Mouse (Mus musculus) mature B cell (primary cell): ENCODE measurements around the gene Il5.

Source experiments
- in situ Hi-C: fragments of 300-500 bp; cut with MboI; formaldehyde crosslinking; loops from 2 replicates; pipeline ENCODE4 v1.14.3; 2019

Il5 gene

DNA sequence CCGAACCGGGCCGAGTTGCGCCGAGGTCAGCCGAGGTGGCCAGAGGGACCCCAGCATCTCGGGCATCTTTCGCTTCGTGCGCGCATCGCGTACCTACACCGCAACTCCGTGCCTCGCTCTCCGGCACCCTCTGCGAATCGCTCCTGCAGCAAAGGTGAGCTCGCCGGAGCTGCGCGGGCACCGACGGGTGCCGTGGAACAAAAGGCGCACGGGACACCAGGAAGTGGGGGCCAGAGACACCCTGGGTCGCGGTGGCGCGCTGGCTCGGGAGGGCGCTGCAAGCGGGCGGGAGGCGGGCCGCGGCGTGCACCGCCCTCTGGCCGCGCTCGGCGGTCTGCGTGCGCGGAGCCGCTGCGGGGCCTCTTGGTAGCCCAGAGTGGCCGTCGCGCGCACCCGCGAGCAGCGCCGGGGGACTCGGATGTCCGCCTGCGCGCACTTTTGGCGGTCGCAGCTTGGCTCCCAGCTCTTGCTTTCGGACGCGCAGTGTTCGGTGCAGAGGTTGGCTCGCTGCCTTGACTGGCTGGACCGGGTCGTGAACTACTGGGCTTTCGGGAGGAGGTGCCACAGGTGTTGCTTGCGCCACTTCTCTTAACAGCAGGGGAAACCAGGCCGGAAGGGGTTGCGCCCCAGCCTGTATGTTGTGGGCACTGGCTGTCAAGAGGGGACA lies 49.7 kb downstream of the Il5 start:
- in situ Hi-C loops = no loop called here

GRCm38 (mm10) chr11:53771001-53771744 lies 50.6 kb downstream of the Il5 start:
- in situ Hi-C loops = no loop called here

DNA sequence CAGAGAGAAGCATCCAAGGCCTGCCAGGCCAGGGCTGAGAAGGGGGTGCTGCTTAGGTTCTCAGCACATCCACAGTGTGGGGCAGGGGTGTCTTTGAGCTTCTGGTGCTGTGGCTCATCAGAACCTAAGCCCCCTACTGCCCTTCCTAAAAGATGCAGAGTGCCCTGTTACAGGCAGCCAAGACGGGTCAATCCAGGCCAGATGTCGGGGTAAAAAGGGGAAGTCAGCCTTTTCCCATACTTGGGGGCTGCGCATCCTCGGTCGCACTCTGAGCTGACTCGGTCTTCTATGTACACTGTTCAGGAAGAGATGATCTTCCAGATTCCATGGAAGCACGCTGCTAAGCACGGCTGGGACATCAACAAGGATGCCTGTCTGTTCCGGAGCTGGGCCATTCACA lies 51.9 kb downstream of the Il5 start:
- in situ Hi-C loops = no loop called here

DNA sequence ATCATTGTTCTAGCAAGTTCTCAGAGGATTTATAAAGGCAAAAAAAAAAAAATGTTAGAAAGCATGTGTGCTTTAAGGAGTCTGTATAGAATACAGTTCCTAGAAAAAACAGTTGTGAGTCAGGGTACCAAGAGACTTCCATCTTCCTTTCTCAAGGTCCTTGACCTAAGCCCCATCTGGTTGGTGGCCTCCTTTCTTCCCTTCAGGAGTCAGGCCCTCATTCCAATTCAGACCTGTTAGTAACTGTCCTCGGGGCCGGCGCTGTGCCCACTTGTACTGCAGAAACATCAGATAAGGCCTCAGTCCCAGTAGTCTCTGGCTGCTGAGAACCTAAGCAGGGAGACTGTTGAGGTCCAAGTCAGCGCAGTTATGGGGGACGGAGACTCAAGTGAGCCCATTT lies 52.5 kb downstream of the Il5 start, which contains the start of gene Gm17334:
TSS of gene Gm17334 (minus strand) at position 101 of the 400 bp plus-strand sequence.
- in situ Hi-C loops = no loop called here

DNA sequence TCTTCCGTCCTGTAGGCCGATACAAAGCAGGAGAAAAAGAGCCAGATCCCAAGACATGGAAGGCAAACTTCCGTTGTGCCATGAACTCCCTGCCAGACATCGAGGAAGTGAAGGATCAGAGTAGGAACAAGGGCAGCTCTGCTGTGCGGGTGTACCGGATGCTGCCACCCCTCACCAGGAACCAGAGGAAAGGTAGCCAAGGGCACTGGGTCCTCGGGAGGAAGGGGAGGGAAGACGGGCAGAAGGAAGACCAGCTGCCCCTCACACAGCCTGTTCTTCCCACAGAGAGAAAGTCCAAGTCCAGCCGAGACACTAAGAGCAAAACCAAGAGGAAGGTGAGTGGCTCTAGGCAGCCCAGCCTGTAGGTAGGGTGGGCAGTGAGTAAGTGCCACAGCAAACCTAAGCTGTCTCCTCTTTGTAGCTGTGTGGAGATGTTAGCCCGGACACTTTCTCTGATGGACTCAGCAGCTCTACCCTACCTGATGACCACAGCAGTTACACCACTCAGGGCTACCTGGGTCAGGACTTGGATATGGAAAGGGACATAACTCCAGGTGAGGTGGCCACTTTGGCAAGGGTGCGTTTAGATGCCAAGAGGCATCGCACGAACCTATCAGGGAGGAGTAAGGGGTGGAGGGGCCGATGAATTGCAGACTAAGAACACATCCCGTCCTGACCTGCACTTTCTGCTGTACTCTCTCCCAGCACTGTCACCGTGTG lies 53.2 kb downstream of the Il5 start:
- in situ Hi-C loops = no loop called here
